Mouse (Mus musculus) midbrain, postnatal 0 days (tissue): ENCODE measurements at regions not wholly inside any gene's neighbourhood (a gene's known extent, or its start where the extent isn't known, plus 50 kb on each side); places are given as distances from the start of the nearest gene placed in this dataset.

Experiments
- ATAC-seq: fragments of 200-750 bp; cut with Nextera tagmentation; 2 replicates; pipeline ENCODE4 v1.8.0; 2017; ENCODE audit warnings: moderate number of reproducible peaks, mild to moderate bottlenecking, moderate TSS enrichment, moderate library complexity; ENCODE audit not compliant: low FRiP score
- DNase-seq: peaks from one replicate; pipeline ENCODE4 v3.0.0-alpha.2; 2015; ENCODE audit warnings: low spot score
- H3K27ac ChIP-seq: fragments of 300-500 bp; sonication (generic); 2 replicates; pipeline ENCODE4 v1.5.1; 2014; ENCODE audit warnings: low read depth, mild to moderate bottlenecking, low read length, mixed read lengths
- H3K27me3 ChIP-seq: fragments of 300-500 bp; sonication (generic); 2 replicates; pipeline ENCODE4 v1.6.1; 2014; ENCODE audit warnings: low read length, control low read depth, mixed read lengths; ENCODE audit not compliant: insufficient read depth
- H3K36me3 ChIP-seq: fragments of 300-500 bp; sonication (generic); 2 replicates; pipeline ENCODE4 v1.6.1; 2014; ENCODE audit warnings: low read length, control low read depth, mixed read lengths; ENCODE audit not compliant: insufficient read depth
- H3K4me1 ChIP-seq: fragments of 300-500 bp; sonication (generic); 2 replicates; pipeline ENCODE4 v1.6.1; 2014; ENCODE audit warnings: mild to moderate bottlenecking, control low read depth, antibody characterized with exemption, low read length, mixed read lengths; ENCODE audit not compliant: insufficient read depth
- H3K4me2 ChIP-seq: fragments of 300-500 bp; sonication (generic); 2 replicates; pipeline ENCODE4 v1.6.1; 2014; ENCODE audit warnings: low read depth, mild to moderate bottlenecking, low read length, mixed read lengths; ENCODE audit not compliant: poor library complexity, severe bottlenecking
- H3K4me3 ChIP-seq: fragments of 300-500 bp; sonication (generic); 2 replicates; pipeline ENCODE4 v1.5.1; 2014; ENCODE audit warnings: low read depth, mild to moderate bottlenecking, low read length, moderate library complexity
- H3K9ac ChIP-seq: fragments of 300-500 bp; sonication (generic); replicated peaks from 2 replicates; pipeline ENCODE4 v1.6.1; 2014; ENCODE audit warnings: mild to moderate bottlenecking, low read length, moderate library complexity, mixed read lengths; ENCODE audit not compliant: poor library complexity, severe bottlenecking
- H3K9me3 ChIP-seq: fragments of 300-500 bp; sonication (generic); 2 replicates; pipeline ENCODE4 v1.6.1; 2016; ENCODE audit warnings: low read length, control low read depth
- CTCF ChIP-seq: IDR thresholded peaks from 2 replicates; pipeline ENCODE4 v1.5.1; 2016; ENCODE audit warnings: antibody characterized with exemption, mild to moderate bottlenecking
- WGBS: fragments of 180-500 bp; shearing (Covaris S2); extraction: QIAGEN DNeasy Blood & Tissue Kit; methylation state at CpG from one replicate; pipeline ENCODE4 v1.1.7; 2014; 5-methylcytosine and 5-hydroxymethylcytosine counted together

GRCm38 (mm10) chr17:72782775-72783174, 53.5 kb upstream of the Ypel5 start:
- Histone ChIP-seq H3K27me3 (no peaks in the 10 kb centered on the region), H3K9ac (no peak overlapping the region), H3K4me1 (no peaks in the 10 kb centered on the region), H3K36me3 (no peaks in the 10 kb centered on the region), H3K9me3 (no peaks in the 10 kb centered on the region), H3K4me2 (no peak overlapping the region), H3K27ac (no peak overlapping the region), H3K4me3 (no peak overlapping the region)
- no peak for DNase-seq
- TF ChIP-seq CTCF = no peak
- ATAC-seq = no peak
- WGBS = 71% methylated on average over 7 of the region's 7 CpGs

DNA sequence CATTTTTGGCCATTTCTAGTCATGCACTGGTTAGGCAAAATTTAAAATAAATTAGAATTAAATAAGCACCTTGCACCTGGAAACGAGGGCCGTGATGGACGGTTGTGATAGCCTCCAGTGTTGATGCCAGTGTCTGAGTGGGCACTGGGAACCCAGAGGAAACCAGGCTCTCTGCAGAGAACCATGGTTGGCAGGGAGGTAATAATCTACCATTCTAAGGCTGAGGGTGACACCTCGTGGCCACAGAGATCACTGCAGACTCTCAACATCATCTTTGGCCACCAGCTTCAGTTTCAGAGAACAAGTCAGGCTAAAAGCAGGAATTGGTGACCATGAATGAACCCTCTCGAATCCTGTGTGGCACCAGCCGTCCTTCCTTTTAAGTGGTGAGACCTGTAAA, 54.5 kb upstream of the Ypel5 start:
- Histone ChIP-seq H3K9me3 (no peaks in the 10 kb centered on the region), H3K27me3 (no peaks in the 10 kb centered on the region), H3K9ac (no peak overlapping the region), H3K4me2 (no peak overlapping the region), H3K27ac (no peak overlapping the region), H3K36me3 (no peaks in the 10 kb centered on the region), H3K4me1 (no peaks in the 10 kb centered on the region), H3K4me3 (no peak overlapping the region)
- peak; percentile 90 for DNase-seq
- peak; percentile 97 for TF ChIP-seq CTCF
- 21% methylated on average over 6 of the region's 6 CpGs for WGBS
- peak; percentile 76; the same call in 1 of the 2 replicates for ATAC-seq

DNA sequence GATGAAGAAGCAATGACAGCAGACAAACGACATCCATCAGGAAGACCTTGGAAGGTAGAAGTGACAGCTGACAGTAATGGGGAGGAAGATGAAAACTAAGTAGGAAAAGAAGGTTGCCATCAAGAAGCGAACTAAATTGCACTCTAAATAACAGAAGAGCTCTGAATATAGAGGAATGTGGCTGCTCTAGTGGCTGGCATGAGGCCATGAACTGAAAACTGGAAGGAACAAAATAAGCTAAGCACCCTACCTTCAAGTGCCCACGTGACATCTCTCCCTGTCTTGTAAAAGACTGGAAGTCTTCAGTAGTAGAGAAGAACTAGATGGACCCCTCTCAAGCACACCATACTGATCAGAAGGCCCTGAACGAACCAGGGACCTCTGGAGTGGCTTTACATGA, 68.0 kb upstream of the Ypel5 start:
- Histone ChIP-seq H3K27me3 (no peaks in the 10 kb centered on the region), H3K4me2 (no peak overlapping the region), H3K27ac (no peak overlapping the region), H3K4me1 (no peaks in the 10 kb centered on the region), H3K9me3 (no peaks in the 10 kb centered on the region), H3K9ac (no peak overlapping the region), H3K4me3 (no peak overlapping the region), H3K36me3 (no peaks in the 10 kb centered on the region)
- DNase-seq (no peak), ATAC-seq (no peak)
- WGBS = 66% methylated on average over 4 of the region's 4 CpGs
- no peak for TF ChIP-seq CTCF

DNA sequence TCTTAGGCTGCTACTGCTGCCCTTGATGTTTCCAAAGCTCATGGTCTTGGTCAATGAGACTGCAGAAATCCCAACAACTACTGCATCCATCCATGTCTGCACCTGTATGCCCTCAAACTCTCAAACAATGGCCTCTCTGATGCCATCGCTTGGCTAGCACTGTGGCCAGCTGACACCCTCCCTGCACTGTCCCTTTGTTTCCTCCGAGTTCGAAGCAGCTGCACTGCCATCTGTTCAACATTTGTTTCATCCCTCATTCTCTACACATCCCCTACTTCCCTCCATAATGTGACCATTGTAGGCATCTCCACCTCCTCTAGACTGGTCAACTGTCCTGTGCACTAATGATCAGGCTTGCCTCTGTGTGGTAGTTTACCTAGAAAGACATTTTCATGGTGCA, 75.3 kb upstream of the Ypel5 start:
- Histone ChIP-seq H3K36me3 (no peaks in the 10 kb centered on the region), H3K9me3 (no peaks in the 10 kb centered on the region), H3K9ac (no peak overlapping the region), H3K27ac (no peak overlapping the region), H3K27me3 (no peaks in the 10 kb centered on the region), H3K4me3 (no peak overlapping the region), H3K4me1 (no peaks in the 10 kb centered on the region), H3K4me2 (no peak overlapping the region)
- no peak for TF ChIP-seq CTCF
- DNase-seq (no peak), ATAC-seq (no peak)
- WGBS = 65% methylated on average over 3 of the region's 3 CpGs

- Histone ChIP-seq H3K4me3 (no peak overlapping the region), H3K36me3 (no peaks in the 10 kb centered on the region), H3K4me1 (no peaks in the 10 kb centered on the region), H3K4me2 (no peak overlapping the region), H3K27me3 (no peaks in the 10 kb centered on the region), H3K9me3 (no peaks in the 10 kb centered on the region), H3K27ac (no peak overlapping the region), H3K9ac (no peak overlapping the region)
- ATAC-seq = no peak
- no peak for DNase-seq
- no peak for TF ChIP-seq CTCF
- WGBS = 59% methylated on average over 4 of the region's 4 CpGs
These were observed 89.8 kb upstream of the Ypel5 start for GRCm38 (mm10) chr17:72746411-72746810.

- Histone ChIP-seq H3K9ac (no peak overlapping the region), H3K4me2 (no peak overlapping the region), H3K4me1 (no peaks in the 10 kb centered on the region), H3K4me3 (no peak overlapping the region), H3K27ac (no peak overlapping the region), H3K27me3 (no peaks in the 10 kb centered on the region), H3K36me3 (no peaks in the 10 kb centered on the region), H3K9me3 (no peaks in the 10 kb centered on the region)
- DNase-seq = peak; percentile 21
- TF ChIP-seq CTCF = no peak
- ATAC-seq = no peak
- 88% methylated on average over 1 of the region's 1 CpGs for WGBS
These were observed 103.2 kb upstream of the Ypel5 start for GRCm38 (mm10) chr17:72733006-72733405.
